Mouse (Mus musculus) small intestine, adult 2 months (tissue): ENCODE data around the gene Nudcd2. TPM values are rescaled to one million over a fixed set of nuclear protein-coding genes. Genes with fewer than 3 reads are reported as not detected.

Source experiments
- H3K27ac ChIP-seq: fragments of 200-500 bp; 2 replicates; pipeline ENCODE4 v1.5.1; 2012; ENCODE audit warnings: low read depth, low read length, control low read depth, inconsistent platforms; ENCODE audit not compliant: insufficient read depth
- H3K27me3 ChIP-seq: fragments of 200-500 bp; 2 replicates; pipeline ENCODE4 v1.6.1; 2012; ENCODE audit warnings: mild to moderate bottlenecking, moderate library complexity, low read length, inconsistent platforms; ENCODE audit not compliant: control insufficient read depth, insufficient read depth
- H3K36me3 ChIP-seq: fragments of 200-500 bp; 2 replicates; pipeline ENCODE4 v1.6.1; 2012; ENCODE audit warnings: mild to moderate bottlenecking, low read length, control low read depth, inconsistent platforms; ENCODE audit not compliant: control insufficient read depth, insufficient read depth
- H3K4me1 ChIP-seq: fragments of 200-500 bp; 2 replicates; pipeline ENCODE4 v1.6.1; 2012; ENCODE audit warnings: low read length, inconsistent platforms, mixed read lengths; ENCODE audit not compliant: control insufficient read depth, insufficient read depth, insufficient read length
- H3K4me3 ChIP-seq: fragments of 200-500 bp; 2 replicates; pipeline ENCODE4 v1.5.1; 2012; ENCODE audit warnings: low read depth, mild to moderate bottlenecking, control low read depth, inconsistent platforms, low read length, moderate library complexity
- CTCF ChIP-seq: fragments of 200-500 bp; IDR thresholded peaks from 2 replicates; pipeline ENCODE4 v1.5.1; 2012; ENCODE audit warnings: low read depth, mild to moderate bottlenecking, control low read depth, inconsistent platforms, low read length, moderate library complexity, mixed read lengths; ENCODE audit not compliant: insufficient replicate concordance, insufficient read length; ENCODE audit errors: extremely low read depth
- POLR2A ChIP-seq: fragments of 200-500 bp; IDR thresholded peaks from 2 replicates; pipeline ENCODE4 v1.6.1; 2012; ENCODE audit warnings: low read depth, mild to moderate bottlenecking, control low read depth, inconsistent platforms, low read length, moderate library complexity
- WGBS: fragments of 180-500 bp; shearing (Covaris S2); methylation state at CpG from one replicate; pipeline ENCODE4 v1.1.7; 2018; 5-methylcytosine and 5-hydroxymethylcytosine counted together
- polyA plus RNA-seq: library from polyadenylated mRNA; depleted of rRNA; stranded (reverse); fragments of >200 nt; gene quantifications from 2 replicates; pipeline ENCODE4 v1.2.3, GENCODE M21; 2012; rRNA removed

Nudcd2 gene
- polyA plus RNA-seq, 1 experiment: 6.7 TPM

GRCm38 (mm10) chr11:40784326-40784725, 50.9 kb downstream of the Nudcd2 start:
- H3K4me3 ChIP-seq: no peak overlapping the region
- H3K27me3 ChIP-seq: no peaks in the 10 kb centered on the region
- H3K4me1 ChIP-seq: no peaks in the 10 kb centered on the region
- WGBS: 83% methylated on average over 8 of the region's 8 CpGs
- no peak overlapping the region for H3K27ac ChIP-seq
- H3K36me3 ChIP-seq: no peaks in the 10 kb centered on the region
- TF ChIP-seq CTCF (no peak), POLR2A (no peak)

GRCm38 (mm10) chr11:40786900-40787299, 53.4 kb downstream of the Nudcd2 start:
- H3K36me3 ChIP-seq: no peaks in the 10 kb centered on the region
- H3K4me3 ChIP-seq: no peak overlapping the region
- WGBS: 71% methylated on average over 2 of the region's 2 CpGs
- H3K4me1 ChIP-seq: no peaks in the 10 kb centered on the region
- H3K27ac ChIP-seq: no peak overlapping the region
- no peaks in the 10 kb centered on the region for H3K27me3 ChIP-seq
- no peak for TF ChIP-seq CTCF
- TF ChIP-seq POLR2A: no peak

Other genes with a start within 250 kb of the Nudcd2 start
- 10.3 and 22.3 TPM in 2 replicates for gene Mat2b, start 38.5 kb upstream of the Nudcd2 start, polyA plus RNA-seq
- gene Hmmr, start 245 bp upstream of the Nudcd2 start, polyA plus RNA-seq: 1.3 and 1.8 TPM in 2 replicates
- 5.4 and 6.1 TPM in 2 replicates for gene Ccng1, start 21.6 kb downstream of the Nudcd2 start, polyA plus RNA-seq